Mouse (Mus musculus) heart, postnatal 0 days (tissue): ENCODE results near the gene Fam227a. TPM values are rescaled to one million over a fixed set of nuclear protein-coding genes. Genes with fewer than 3 reads are reported as not detected.
A peak's percentile ranks its signal among the peaks of the same experiment; 100 is the strongest.

Source experiments
- ATAC-seq: fragments of 200-750 bp; cut with Nextera tagmentation; 2 replicates; pipeline ENCODE4 v1.8.0; 2017; ENCODE audit warnings: low read depth, moderate number of reproducible peaks, moderate library complexity; ENCODE audit not compliant: insufficient read depth
- DNase-seq: peaks from one replicate; pipeline ENCODE4 v3.0.0-alpha.2; 2016; ENCODE audit warnings: low spot score
- H3K27ac ChIP-seq: fragments of 300-500 bp; sonication (generic); 2 replicates; pipeline ENCODE4 v1.5.1; 2014; ENCODE audit warnings: low read depth, mild to moderate bottlenecking
- H3K27me3 ChIP-seq: fragments of 300-500 bp; sonication (generic); 2 replicates; pipeline ENCODE4 v1.6.1; 2014; ENCODE audit warnings: low read length, mixed read lengths; ENCODE audit not compliant: control insufficient read depth, insufficient read depth
- H3K36me3 ChIP-seq: fragments of 300-500 bp; sonication (generic); replicated peaks from 2 replicates; pipeline ENCODE4 v1.6.1; 2014; ENCODE audit warnings: low read length, mixed read lengths; ENCODE audit not compliant: control insufficient read depth, insufficient read depth
- H3K4me1 ChIP-seq: fragments of 300-500 bp; sonication (generic); 2 replicates; pipeline ENCODE4 v1.6.1; 2014; ENCODE audit warnings: antibody characterized with exemption; ENCODE audit not compliant: control insufficient read depth, insufficient read depth
- H3K4me2 ChIP-seq: fragments of 300-500 bp; sonication (generic); 2 replicates; pipeline ENCODE4 v1.6.1; 2014; ENCODE audit warnings: low read depth, mild to moderate bottlenecking, low read length, moderate library complexity
- H3K4me3 ChIP-seq: fragments of 300-500 bp; sonication (generic); 2 replicates; pipeline ENCODE4 v1.5.1; 2014; ENCODE audit warnings: low read depth, low read length
- H3K9ac ChIP-seq: fragments of 300-500 bp; sonication (generic); replicated peaks from 2 replicates; pipeline ENCODE4 v1.6.1; 2014; ENCODE audit warnings: low read depth, low read length, mixed read lengths
- H3K9me3 ChIP-seq: fragments of 300-500 bp; sonication (generic); replicated peaks from 2 replicates; pipeline ENCODE4 v1.6.1; 2016; ENCODE audit warnings: low read length; ENCODE audit not compliant: control insufficient read depth
- CTCF ChIP-seq: IDR thresholded peaks from 2 replicates; pipeline ENCODE4 v1.5.1; 2016; ENCODE audit warnings: antibody characterized with exemption, control low read depth, low read depth
- EP300 ChIP-seq: IDR thresholded peaks from 2 replicates; pipeline ENCODE4 v1.6.1; 2016; ENCODE audit warnings: antibody characterized with exemption, low read depth
- WGBS: fragments of 180-500 bp; shearing (Covaris S2); extraction: QIAGEN DNeasy Blood & Tissue Kit; methylation state at CpG from one replicate; pipeline ENCODE4 v1.1.7; 2014; 5-methylcytosine and 5-hydroxymethylcytosine counted together
- polyA plus RNA-seq: library from polyadenylated mRNA; unstranded; fragments of >200 nt; fragmentation: Nextera tagmentation; extraction: Ambion mirVana; gene quantifications from 2 replicates; pipeline ENCODE4 v1.2.1, GENCODE M21; 2015
- total RNA-seq: library from RNA; depleted of rRNA; stranded (reverse); fragments of >200 nt; gene quantifications from 2 replicates; pipeline ENCODE4 v1.2.3, GENCODE M21; 2014; ENCODE audit warnings: low replicate concordance

Gene Fam227a
- total and polyA plus RNA-seq, 2 experiments from 2014 or later: 0.31 to 1.7 TPM

GRCm38 (mm10) chr15:79651481-79651880 lies 7.3 kb downstream of the Fam227a start:
- H3K36me3 ChIP-seq: 0 out of 2 replicates have a peak, but pooled peaks cover 5% of the 10 kb centered on the region
- TF ChIP-seq CTCF (peak; percentile 49), EP300 (no peak)
- ATAC-seq: no peak
- H3K27me3 ChIP-seq: no peaks in the 10 kb centered on the region
- H3K4me3 ChIP-seq: no peak overlapping the region
- no peak overlapping the region for H3K27ac ChIP-seq
- no peak overlapping the region for H3K4me2 ChIP-seq
- H3K9me3 ChIP-seq: no peaks in the 10 kb centered on the region
- 76% methylated on average over 4 of the region's 4 CpGs for WGBS
- H3K9ac ChIP-seq: no peak overlapping the region
- no peaks in the 10 kb centered on the region for H3K4me1 ChIP-seq
- DNase-seq: no peak

GRCm38 (mm10) chr15:79650569-79650968 lies 8.2 kb downstream of the Fam227a start:
- Histone ChIP-seq H3K27me3 (no peaks in the 10 kb centered on the region), H3K4me3 (no peak overlapping the region), H3K4me2 (no peak overlapping the region), H3K4me1 (no peaks in the 10 kb centered on the region), H3K36me3 (0 out of 2 replicates have a peak, but pooled peaks cover 5% of the 10 kb centered on the region), H3K9ac (no peak overlapping the region), H3K27ac (no peak overlapping the region), H3K9me3 (no peaks in the 10 kb centered on the region)
- no peak for ATAC-seq
- TF ChIP-seq EP300 (no peak), CTCF (peak; percentile 65)
- DNase-seq: no peak

GRCm38 (mm10) chr15:79648130-79648529 lies 10.6 kb downstream of the Fam227a start:
- TF ChIP-seq CTCF: no peak
- no peak for TF ChIP-seq EP300
- Histone ChIP-seq H3K9me3 (no peaks in the 10 kb centered on the region), H3K4me1 (no peaks in the 10 kb centered on the region), H3K27ac (no peak overlapping the region), H3K27me3 (no peaks in the 10 kb centered on the region), H3K4me3 (no peak overlapping the region), H3K9ac (no peak overlapping the region), H3K36me3 (0 out of 2 replicates have a peak, but pooled peaks cover 5% of the 10 kb centered on the region), H3K4me2 (no peak overlapping the region)
- WGBS: 84% methylated on average over 12 of the region's 12 CpGs
- ATAC-seq: no peak
- DNase-seq: no peak

GRCm38 (mm10) chr15:79645483-79645882 lies 13.3 kb downstream of the Fam227a start:
- H3K27me3 ChIP-seq: no peaks in the 10 kb centered on the region
- H3K27ac ChIP-seq: no peak overlapping the region
- DNase-seq (no peak), ATAC-seq (no peak)
- 60% methylated on average over 2 of the region's 2 CpGs for WGBS
- no peak overlapping the region for H3K4me2 ChIP-seq
- no peak for TF ChIP-seq EP300
- no peak for TF ChIP-seq CTCF
- H3K36me3 ChIP-seq: 0 out of 2 replicates have a peak, but pooled peaks cover 5% of the 10 kb centered on the region
- H3K4me1 ChIP-seq: no peaks in the 10 kb centered on the region
- no peak overlapping the region for H3K4me3 ChIP-seq
- H3K9ac ChIP-seq: no peak overlapping the region
- H3K9me3 ChIP-seq: no peaks in the 10 kb centered on the region

GRCm38 (mm10) chr15:79641135-79641817 lies 17.5 kb downstream of the Fam227a start:
- Histone ChIP-seq H3K4me1 (no peaks in the 10 kb centered on the region), H3K4me2 (no peak overlapping the region), H3K36me3 (0 out of 2 replicates have a peak, but pooled peaks cover 6% of the 10 kb centered on the region), H3K4me3 (no peak overlapping the region), H3K9ac (no peak overlapping the region), H3K27me3 (no peaks in the 10 kb centered on the region), H3K27ac (no peak overlapping the region), H3K9me3 (no peaks in the 10 kb centered on the region)
- TF ChIP-seq EP300: no peak
- TF ChIP-seq CTCF: no peak
- WGBS: 57% methylated on average over 12 of the region's 12 CpGs
- DNase-seq (no peak), ATAC-seq (no peak)

GRCm38 (mm10) chr15:79630471-79630870 lies 28.3 kb downstream of the Fam227a start:
- no peak overlapping the region for H3K4me3 ChIP-seq

More at GRCm38 (mm10) chr15:79630471-79630870, 28.3 kb downstream of the Fam227a start:
- no peak for TF ChIP-seq EP300
- TF ChIP-seq CTCF: no peak
- ATAC-seq (no peak), DNase-seq (no peak)
- 57% methylated on average over 2 of the region's 2 CpGs for WGBS
- peaks cover 9% of the 10 kb centered on the region; the same call in 1 of the 2 replicates for H3K36me3 ChIP-seq
- no peak overlapping the region for H3K9ac ChIP-seq
- H3K27ac ChIP-seq: no peak overlapping the region
- no peaks in the 10 kb centered on the region for H3K27me3 ChIP-seq
- H3K9me3 ChIP-seq: no peaks in the 10 kb centered on the region
- no peaks in the 10 kb centered on the region for H3K4me1 ChIP-seq
- H3K4me2 ChIP-seq: no peak overlapping the region
